Mouse (Mus musculus) stomach, postnatal 0 days (tissue): ENCODE measurements around the gene Selenbp1. TPM values are rescaled to one million over a fixed set of nuclear protein-coding genes. Genes with fewer than 3 reads are reported as not detected.

ENCODE experiments used
- ATAC-seq: fragments of 200-750 bp; cut with Nextera tagmentation; 2 replicates; pipeline ENCODE4 v1.8.0; 2017; ENCODE audit not compliant: low FRiP score, low TSS enrichment
- DNase-seq: peaks from one replicate; pipeline ENCODE4 v3.0.0-alpha.2; 2016; ENCODE audit warnings: low spot score
- H3K27ac ChIP-seq: fragments of 300-500 bp; sonication (generic); replicated peaks from 2 replicates; pipeline ENCODE4 v1.5.1; 2014; ENCODE audit warnings: mild to moderate bottlenecking, control low read depth
- H3K27me3 ChIP-seq: fragments of 300-500 bp; sonication (generic); 2 replicates; pipeline ENCODE4 v1.6.1; 2014; ENCODE audit warnings: low read length; ENCODE audit not compliant: control insufficient read depth, insufficient read depth
- H3K36me3 ChIP-seq: fragments of 300-500 bp; sonication (generic); 2 replicates; pipeline ENCODE4 v1.6.1; 2014; ENCODE audit warnings: low read length, mixed read lengths; ENCODE audit not compliant: control insufficient read depth, insufficient read depth
- H3K4me1 ChIP-seq: fragments of 300-500 bp; sonication (generic); replicated peaks from 2 replicates; pipeline ENCODE4 v1.6.1; 2014; ENCODE audit warnings: antibody characterized with exemption; ENCODE audit not compliant: control insufficient read depth, insufficient read depth
- H3K4me2 ChIP-seq: fragments of 300-500 bp; sonication (generic); replicated peaks from 2 replicates; pipeline ENCODE4 v1.6.1; 2014; ENCODE audit warnings: low read depth, mild to moderate bottlenecking, control low read depth, moderate library complexity
- H3K4me3 ChIP-seq: fragments of 300-500 bp; sonication (generic); 2 replicates; pipeline ENCODE4 v1.5.1; 2014; ENCODE audit warnings: low read depth, low read length, control low read depth
- H3K9ac ChIP-seq: fragments of 300-500 bp; sonication (generic); 2 replicates; pipeline ENCODE4 v1.6.1; 2014; ENCODE audit warnings: mild to moderate bottlenecking, low read length, control low read depth, mixed read lengths
- H3K9me3 ChIP-seq: fragments of 300-500 bp; sonication (generic); 2 replicates; pipeline ENCODE4 v1.6.1; 2016; ENCODE audit warnings: low read length; ENCODE audit not compliant: control insufficient read depth
- CTCF ChIP-seq: IDR thresholded peaks from 2 replicates; pipeline ENCODE4 v1.5.1; 2016; ENCODE audit warnings: antibody characterized with exemption, low read depth, mild to moderate bottlenecking, moderate library complexity
- EP300 ChIP-seq: optimal IDR thresholded peaks from 2 replicates; pipeline ENCODE3; 2016; ENCODE audit warnings: antibody characterized with exemption
- WGBS: fragments of 180-500 bp; shearing (Covaris S2); extraction: QIAGEN DNeasy Blood & Tissue Kit; methylation state at CpG from one replicate; pipeline ENCODE4 v1.1.7; 2014; 5-methylcytosine and 5-hydroxymethylcytosine counted together
- polyA plus RNA-seq: library from polyadenylated mRNA; unstranded; fragments of >200 nt; fragmentation: Nextera tagmentation; extraction: Ambion mirVana; gene quantifications from 2 replicates; pipeline ENCODE4 v1.2.1, GENCODE M21; 2015

The Selenbp1 gene
- polyA plus RNA-seq, 1 experiment from 2014 or later, result 65.9 TPM

GRCm38 (mm10) chr3:94958295-94958694 lies 25.4 kb downstream of the Selenbp1 start:
- Histone ChIP-seq H3K36me3 (peaks cover 9% of the 10 kb centered on the region), H3K27ac (no peak overlapping the region), H3K4me1 (no peaks in the 10 kb centered on the region; the same call in 1 of the 2 replicates), H3K27me3 (no peaks in the 10 kb centered on the region), H3K4me3 (no peak overlapping the region), H3K9me3 (no peaks in the 10 kb centered on the region), H3K9ac (no peak overlapping the region), H3K4me2 (no peak overlapping the region)
- TF ChIP-seq CTCF, result no peak
- TF ChIP-seq EP300, result no peak
- DNase-seq (no peak), ATAC-seq (no peak)
- WGBS, result 92% methylated on average over 8 of the region's 8 CpGs

- Histone ChIP-seq H3K27ac (no peak overlapping the region), H3K4me2 (no peak overlapping the region), H3K27me3 (no peaks in the 10 kb centered on the region), H3K4me3 (no peak overlapping the region), H3K9me3 (no peaks in the 10 kb centered on the region), H3K4me1 (no peaks in the 10 kb centered on the region; the same call in 1 of the 2 replicates), H3K9ac (peak overlapping the region; percentile 1; the same call in 1 of the 2 replicates), H3K36me3 (peaks cover 9% of the 10 kb centered on the region)
- ATAC-seq (no peak), DNase-seq (no peak)
- TF ChIP-seq EP300 (no peak), CTCF (no peak)
- WGBS, result 46% methylated on average over 8 of the region's 8 CpGs
Measured at GRCm38 (mm10) chr3:94959871-94960270, 27.0 kb downstream of the Selenbp1 start.

- no peak overlapping the region for H3K27ac ChIP-seq
- no peaks in the 10 kb centered on the region for H3K4me1 ChIP-seq
- H3K27me3 ChIP-seq, result no peaks in the 10 kb centered on the region
- no peak for DNase-seq
- 53% methylated on average over 5 of the region's 5 CpGs for WGBS
- no peak overlapping the region for H3K9ac ChIP-seq
- H3K4me3 ChIP-seq, result no peak overlapping the region
- H3K4me2 ChIP-seq, result no peak overlapping the region
- TF ChIP-seq CTCF (no peak), EP300 (no peak)
- H3K36me3 ChIP-seq, result peaks cover 9% of the 10 kb centered on the region
- H3K9me3 ChIP-seq, result no peaks in the 10 kb centered on the region
- no peak for ATAC-seq
Measured at GRCm38 (mm10) chr3:94960322-94960721, 27.5 kb downstream of the Selenbp1 start.

GRCm38 (mm10) chr3:94964989-94965388 lies 32.1 kb downstream of the Selenbp1 start:
- no peaks in the 10 kb centered on the region for H3K9me3 ChIP-seq
- no peaks in the 10 kb centered on the region for H3K36me3 ChIP-seq
- no peak overlapping the region for H3K4me3 ChIP-seq
- ATAC-seq, result no peak
- H3K4me1 ChIP-seq, result no peaks in the 10 kb centered on the region
- H3K27ac ChIP-seq, result no peak overlapping the region
- no peak overlapping the region for H3K4me2 ChIP-seq
- 100% methylated on average over 1 of the region's 1 CpGs for WGBS
- DNase-seq, result no peak
- no peak for TF ChIP-seq EP300
- TF ChIP-seq CTCF, result no peak
- no peak overlapping the region for H3K9ac ChIP-seq
- no peaks in the 10 kb centered on the region for H3K27me3 ChIP-seq

- Histone ChIP-seq H3K27me3 (no peaks in the 10 kb centered on the region), H3K4me3 (no peak overlapping the region), H3K4me2 (no peak overlapping the region), H3K9me3 (no peaks in the 10 kb centered on the region), H3K27ac (no peak overlapping the region), H3K9ac (no peak overlapping the region), H3K36me3 (no peaks in the 10 kb centered on the region), H3K4me1 (no peaks in the 10 kb centered on the region)
- no peak for TF ChIP-seq CTCF
- no peak for DNase-seq
- WGBS, result 65% methylated on average over 1 of the region's 1 CpGs
- ATAC-seq, result no peak
Measured at GRCm38 (mm10) chr3:94965878-94966277, 33.0 kb downstream of the Selenbp1 start.

- no peak overlapping the region for H3K4me3 ChIP-seq
- H3K9me3 ChIP-seq, result no peaks in the 10 kb centered on the region
- DNase-seq, result no peak
- no peak overlapping the region for H3K27ac ChIP-seq
- 0 out of 2 replicates have a peak, but pooled peaks cover 2% of the 10 kb centered on the region for H3K4me1 ChIP-seq
- no peak overlapping the region for H3K9ac ChIP-seq
- H3K4me2 ChIP-seq, result no peak overlapping the region
- 0 out of 2 replicates have a peak, but pooled peaks cover 2% of the 10 kb centered on the region for H3K36me3 ChIP-seq
- TF ChIP-seq CTCF, result no peak
- TF ChIP-seq EP300, result no peak
- WGBS, result 75% methylated on average over 3 of the region's 3 CpGs
- no peaks in the 10 kb centered on the region for H3K27me3 ChIP-seq
- no peak for ATAC-seq
Measured at GRCm38 (mm10) chr3:94972552-94972951, 39.7 kb downstream of the Selenbp1 start.
